Mouse (Mus musculus) lung, postnatal 0 days (tissue): ENCODE data around the gene Bmp6. TPM values are rescaled to one million over a fixed set of nuclear protein-coding genes. Genes with fewer than 3 reads are reported as not detected.

Experiments
- ATAC-seq: fragments of 200-750 bp; cut with Nextera tagmentation; 2 replicates; pipeline ENCODE4 v1.8.0; 2017; ENCODE audit warnings: moderate library complexity
- DNase-seq: peaks from one replicate; pipeline ENCODE4 v3.0.0-alpha.2; 2016; ENCODE audit warnings: low spot score
- H3K27ac ChIP-seq: fragments of 300-500 bp; sonication (generic); 2 replicates; pipeline ENCODE4 v1.5.1; 2014; ENCODE audit warnings: antibody characterized with exemption, mild to moderate bottlenecking, low read length, mixed read lengths
- H3K27me3 ChIP-seq: fragments of 300-500 bp; sonication (generic); replicated peaks from 2 replicates; pipeline ENCODE4 v1.6.1; 2014; ENCODE audit warnings: low read length, mixed read lengths; ENCODE audit not compliant: insufficient read depth
- H3K36me3 ChIP-seq: fragments of 300-500 bp; sonication (generic); 2 replicates; pipeline ENCODE4 v1.6.1; 2014; ENCODE audit warnings: low read length, mixed read lengths; ENCODE audit not compliant: insufficient read depth
- H3K4me1 ChIP-seq: fragments of 300-500 bp; sonication (generic); 2 replicates; pipeline ENCODE4 v1.6.1; 2014; ENCODE audit warnings: antibody characterized with exemption, low read depth, low read length, mixed read lengths; ENCODE audit not compliant: insufficient read depth
- H3K4me2 ChIP-seq: fragments of 300-500 bp; sonication (generic); replicated peaks from 2 replicates; pipeline ENCODE4 v1.6.1; 2014; ENCODE audit warnings: low read depth, mild to moderate bottlenecking, low read length, moderate library complexity, mixed read lengths
- H3K4me3 ChIP-seq: fragments of 300-500 bp; sonication (generic); 2 replicates; pipeline ENCODE4 v1.5.1; 2014; ENCODE audit warnings: low read depth, low read length
- H3K9ac ChIP-seq: fragments of 300-500 bp; sonication (generic); replicated peaks from 2 replicates; pipeline ENCODE4 v1.6.1; 2014; ENCODE audit warnings: low read depth, mild to moderate bottlenecking
- H3K9me3 ChIP-seq: fragments of 300-500 bp; sonication (generic); 2 replicates; pipeline ENCODE4 v1.6.1; 2016; ENCODE audit warnings: low read length, mixed read lengths
- CTCF ChIP-seq: IDR thresholded peaks from 2 replicates; pipeline ENCODE4 v1.5.1; 2016; ENCODE audit warnings: antibody characterized with exemption, mild to moderate bottlenecking
- EP300 ChIP-seq: IDR thresholded peaks from 2 replicates; pipeline ENCODE4 v1.6.1; 2016; ENCODE audit warnings: antibody characterized with exemption, mild to moderate bottlenecking, control low read depth
- WGBS: fragments of 180-500 bp; shearing (Covaris S2); extraction: QIAGEN DNeasy Blood & Tissue Kit; methylation state at CpG from one replicate; pipeline ENCODE4 v1.1.7; 2014; 5-methylcytosine and 5-hydroxymethylcytosine counted together
- polyA plus RNA-seq: library from polyadenylated mRNA; unstranded; fragments of >200 nt; fragmentation: Nextera tagmentation; extraction: Ambion mirVana; gene quantifications from 2 replicates; pipeline ENCODE4 v1.2.1, GENCODE M21; 2015

The Bmp6 gene
- polyA plus RNA-seq, 1 experiment from 2014 or later, result 3.0 TPM

GRCm38 (mm10) chr13:38429671-38430070 lies 84.8 kb downstream of the Bmp6 start:
- H3K9me3 ChIP-seq, result peaks cover 3% of the 10 kb centered on the region; the same call in 1 of the 2 replicates
- no peaks in the 10 kb centered on the region for H3K36me3 ChIP-seq
- H3K4me2 ChIP-seq, result no peak overlapping the region
- TF ChIP-seq EP300 (no peak), CTCF (no peak)
- ATAC-seq (no peak), DNase-seq (no peak)
- 70% methylated on average over 8 of the region's 8 CpGs for WGBS
- H3K4me1 ChIP-seq, result no peaks in the 10 kb centered on the region
- H3K27ac ChIP-seq, result no peak overlapping the region
- H3K9ac ChIP-seq, result no peak overlapping the region
- H3K27me3 ChIP-seq, result no peaks in the 10 kb centered on the region
- H3K4me3 ChIP-seq, result no peak overlapping the region

- Histone ChIP-seq H3K27me3 (no peaks in the 10 kb centered on the region), H3K9me3 (peaks cover 3% of the 10 kb centered on the region; the same call in 1 of the 2 replicates), H3K9ac (no peak overlapping the region), H3K4me3 (no peak overlapping the region), H3K27ac (no peak overlapping the region), H3K4me2 (no peak overlapping the region), H3K36me3 (no peaks in the 10 kb centered on the region), H3K4me1 (no peaks in the 10 kb centered on the region)
- no peak for TF ChIP-seq EP300
- WGBS, result 78% methylated on average over 6 of the region's 6 CpGs
- DNase-seq, result no peak
- ATAC-seq, result no peak
Observed at GRCm38 (mm10) chr13:38430075-38430474, 85.2 kb downstream of the Bmp6 start.

DNA sequence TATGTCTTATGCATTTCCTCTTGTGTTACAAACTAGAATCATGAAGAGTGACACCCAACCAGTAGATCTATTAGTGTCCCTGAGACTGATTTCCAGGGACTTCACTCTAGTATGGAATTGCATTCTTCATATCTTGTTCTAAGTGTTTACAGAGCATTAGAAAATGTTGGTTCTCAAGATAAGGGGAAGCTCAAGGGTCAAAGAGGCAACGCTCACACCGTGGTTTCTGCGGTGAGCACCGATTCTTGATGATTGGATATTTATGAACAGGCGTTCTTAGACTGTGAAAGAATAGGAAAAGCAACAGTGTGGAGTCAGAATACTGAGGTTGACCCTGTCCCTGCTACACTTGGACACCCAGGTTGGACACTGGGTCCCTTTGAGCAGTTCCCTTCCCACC lies 89.9 kb downstream of the Bmp6 start:
- H3K27ac ChIP-seq, result no peak overlapping the region
- H3K4me1 ChIP-seq, result no peaks in the 10 kb centered on the region
- no peaks in the 10 kb centered on the region for H3K9me3 ChIP-seq
- H3K9ac ChIP-seq, result no peak overlapping the region
- 46% methylated on average over 5 of the region's 5 CpGs for WGBS
- H3K4me2 ChIP-seq, result no peak overlapping the region
- TF ChIP-seq CTCF (no peak), EP300 (no peak)
- no peak for ATAC-seq
- no peaks in the 10 kb centered on the region for H3K36me3 ChIP-seq
- no peak for DNase-seq
- no peaks in the 10 kb centered on the region for H3K27me3 ChIP-seq
- H3K4me3 ChIP-seq, result no peak overlapping the region

GRCm38 (mm10) chr13:38437930-38438329 lies 93.0 kb downstream of the Bmp6 start:
- Histone ChIP-seq H3K4me3 (no peak overlapping the region), H3K36me3 (no peaks in the 10 kb centered on the region), H3K4me2 (no peak overlapping the region), H3K4me1 (no peaks in the 10 kb centered on the region), H3K9me3 (no peaks in the 10 kb centered on the region), H3K27me3 (no peaks in the 10 kb centered on the region), H3K27ac (no peak overlapping the region), H3K9ac (no peak overlapping the region)
- 30% methylated on average over 5 of the region's 5 CpGs for WGBS
- ATAC-seq (no peak), DNase-seq (peak; percentile 61)
- TF ChIP-seq EP300 (no peak), CTCF (peak; percentile 79)

DNA sequence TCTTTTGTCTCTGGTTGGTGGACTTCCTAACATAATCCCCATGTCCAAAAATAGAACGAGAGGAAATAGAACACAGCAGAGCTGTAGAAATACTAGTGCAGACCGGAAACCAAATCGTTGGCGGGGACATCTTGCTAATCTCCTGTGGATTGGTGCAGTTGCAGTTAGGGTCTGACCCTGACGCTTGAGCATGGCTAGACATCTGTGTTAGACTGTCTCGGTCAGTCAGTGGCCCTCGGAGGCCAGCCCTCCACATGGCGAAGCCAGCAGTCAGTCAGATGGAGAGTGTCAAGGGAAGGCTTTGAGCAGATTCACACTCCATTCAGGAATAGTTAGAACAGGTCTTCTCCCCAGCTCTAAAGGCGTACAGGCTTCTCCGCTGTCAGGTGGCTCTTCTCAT lies 95.3 kb downstream of the Bmp6 start:
- Histone ChIP-seq H3K9me3 (no peaks in the 10 kb centered on the region), H3K4me3 (no peak overlapping the region), H3K27ac (no peak overlapping the region), H3K4me2 (no peak overlapping the region), H3K36me3 (no peaks in the 10 kb centered on the region), H3K27me3 (no peaks in the 10 kb centered on the region), H3K4me1 (no peaks in the 10 kb centered on the region), H3K9ac (no peak overlapping the region)
- WGBS, result 73% methylated on average over 10 of the region's 10 CpGs
- no peak for ATAC-seq
- TF ChIP-seq EP300 (no peak), CTCF (no peak)
- DNase-seq, result no peak

GRCm38 (mm10) chr13:38448516-38449015 lies 103.7 kb downstream of the Bmp6 start:
- ATAC-seq (no peak), DNase-seq (no peak)
- H3K4me1 ChIP-seq, result no peaks in the 10 kb centered on the region
- no peaks in the 10 kb centered on the region for H3K27me3 ChIP-seq
- 80% methylated on average over 6 of the region's 6 CpGs for WGBS
- no peak overlapping the region for H3K4me2 ChIP-seq
- no peaks in the 10 kb centered on the region for H3K36me3 ChIP-seq
- TF ChIP-seq CTCF, result no peak
- TF ChIP-seq EP300, result no peak
- H3K27ac ChIP-seq, result no peak overlapping the region
- no peaks in the 10 kb centered on the region for H3K9me3 ChIP-seq
- no peak overlapping the region for H3K4me3 ChIP-seq
- H3K9ac ChIP-seq, result no peak overlapping the region
